Mouse (Mus musculus) heart, adult 9 months (tissue): ENCODE results near the gene Nog.

Experiments used
- DNase-seq, 2 experiments: peaks; one replicate each; pipeline ENCODE4 v3.0.0; 2022; ENCODE audit warnings: low spot score in 2 of 2

Gene Nog

GRCm38 (mm10) chr11:89267520-89267919 lies 34.6 kb downstream of the Nog start:
- no peak for DNase-seq

- no peak for DNase-seq
Measured at GRCm38 (mm10) chr11:89265080-89265479, 37.1 kb downstream of the Nog start.

GRCm38 (mm10) chr11:89259338-89259915 lies 42.7 kb downstream of the Nog start:
- no peak for DNase-seq

- no peak for DNase-seq
Measured at GRCm38 (mm10) chr11:89257893-89258292, 44.2 kb downstream of the Nog start.

- no peak for DNase-seq
Measured at GRCm38 (mm10) chr11:89253973-89254372, 48.2 kb downstream of the Nog start.
